Mouse (Mus musculus) MEL (cell line): Measurements from ENCODE around the gene Gm20696.

Experiments used
- CHD1 ChIP-seq: IDR thresholded peaks from 2 replicates; pipeline ENCODE4 v1.6.1; 2012; ENCODE audit warnings: low read depth, mild to moderate bottlenecking, inconsistent platforms, low read length, improper control_type of control experiment
- CTCF ChIP-seq, 3 experiments: IDR thresholded peaks in 2 of 3; conservative IDR thresholded peaks in 1 of 3; 2 replicates each; pipeline ENCODE4 v1.5.1; 2011 to 2012; ENCODE audit warnings: low read length in 3 of 3, low read depth in 2 of 3, mild to moderate bottlenecking in 2 of 3, improper control_type of control experiment in 1 of 3, inconsistent platforms in 1 of 3, mixed read lengths in 1 of 3, moderate library complexity in 1 of 3; ENCODE audit not compliant: control insufficient read depth in 1 of 3, insufficient read depth in 1 of 3, poor library complexity in 1 of 3, severe bottlenecking in 1 of 3
- GATA1 ChIP-seq: IDR thresholded peaks from 2 replicates; pipeline ENCODE4 v1.6.1; 2011; ENCODE audit warnings: low read depth, low read length, improper control_type of control experiment
- MXI1 ChIP-seq: IDR thresholded peaks from 2 replicates; pipeline ENCODE4 v1.6.1; 2011; ENCODE audit warnings: mild to moderate bottlenecking, low read depth, low read length, improper control_type of control experiment
- POLR2A ChIP-seq, 2 experiments: IDR thresholded peaks; 2 replicates each; pipeline ENCODE4 v1.6.1; 2011 to 2012; ENCODE audit warnings: low read length in 2 of 2, mild to moderate bottlenecking in 2 of 2, control low read depth in 1 of 2, improper control_type of control experiment in 1 of 2, low read depth in 1 of 2, moderate library complexity in 1 of 2; ENCODE audit not compliant: control insufficient read depth in 1 of 2, insufficient read depth in 1 of 2, poor library complexity in 1 of 2
- POLR2AphosphoS2 ChIP-seq: IDR thresholded peaks from 2 replicates; pipeline ENCODE4 v1.6.1; 2011; ENCODE audit warnings: low read length, improper control_type of control experiment
- RCOR1 ChIP-seq: IDR thresholded peaks from 2 replicates; pipeline ENCODE4 v1.6.1; 2012; ENCODE audit warnings: low read depth, mild to moderate bottlenecking, inconsistent platforms, low read length, improper control_type of control experiment
- SMC3 ChIP-seq: IDR thresholded peaks from 2 replicates; pipeline ENCODE4 v1.6.1; 2011; ENCODE audit warnings: low read depth, low read length, improper control_type of control experiment
- ZNF384 ChIP-seq: IDR thresholded peaks from 2 replicates; pipeline ENCODE4 v1.6.1; 2012; ENCODE audit warnings: low read depth, mild to moderate bottlenecking, inconsistent platforms, low read length, improper control_type of control experiment

DNA sequence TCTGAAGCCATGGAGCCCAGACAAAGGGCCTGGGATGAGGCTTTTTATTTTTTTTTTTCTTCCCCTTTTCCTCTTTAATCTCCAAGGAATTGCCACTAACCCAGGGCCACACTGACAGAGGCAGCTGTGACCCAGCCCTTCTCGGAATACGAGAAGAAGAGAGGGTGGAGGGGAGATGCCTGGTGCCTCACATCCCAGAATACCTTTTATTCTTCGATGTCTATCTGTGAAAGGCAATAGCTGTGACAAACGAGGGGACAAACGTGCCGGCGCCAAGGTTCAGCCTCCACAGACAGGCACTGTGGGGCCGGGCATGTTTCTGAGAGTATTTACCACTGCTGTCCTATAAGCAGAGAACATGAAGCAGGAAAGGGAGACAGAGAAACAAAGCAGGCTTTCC lies 66.9 kb downstream of the Gm20696 start:
- TF ChIP-seq MXI1 (no peak), CTCF (IDR thresholded peaks at IDR 0.05 in 2 of 3, conservative IDR thresholded peaks at IDR 0.05 in 1 of 3; ENCODE audit: control insufficient read depth in 1 of 3, insufficient read depth in 1 of 3, low read depth in 2 of 3, low read length in 3 of 3, poor library complexity in 1 of 3, severe bottlenecking in 1 of 3) (no peak), ZNF384 (no peak), CHD1 (no peak), SMC3 (no peak), POLR2A (IDR thresholded peaks at IDR 0.05; ENCODE audit: control insufficient read depth in 1 of 2, insufficient read depth in 1 of 2, low read depth in 1 of 2, low read length in 2 of 2, poor library complexity in 1 of 2) (no peak), POLR2AphosphoS2 (no peak), GATA1 (no peak), RCOR1 (no peak)
